In the genomic region with DNA sequence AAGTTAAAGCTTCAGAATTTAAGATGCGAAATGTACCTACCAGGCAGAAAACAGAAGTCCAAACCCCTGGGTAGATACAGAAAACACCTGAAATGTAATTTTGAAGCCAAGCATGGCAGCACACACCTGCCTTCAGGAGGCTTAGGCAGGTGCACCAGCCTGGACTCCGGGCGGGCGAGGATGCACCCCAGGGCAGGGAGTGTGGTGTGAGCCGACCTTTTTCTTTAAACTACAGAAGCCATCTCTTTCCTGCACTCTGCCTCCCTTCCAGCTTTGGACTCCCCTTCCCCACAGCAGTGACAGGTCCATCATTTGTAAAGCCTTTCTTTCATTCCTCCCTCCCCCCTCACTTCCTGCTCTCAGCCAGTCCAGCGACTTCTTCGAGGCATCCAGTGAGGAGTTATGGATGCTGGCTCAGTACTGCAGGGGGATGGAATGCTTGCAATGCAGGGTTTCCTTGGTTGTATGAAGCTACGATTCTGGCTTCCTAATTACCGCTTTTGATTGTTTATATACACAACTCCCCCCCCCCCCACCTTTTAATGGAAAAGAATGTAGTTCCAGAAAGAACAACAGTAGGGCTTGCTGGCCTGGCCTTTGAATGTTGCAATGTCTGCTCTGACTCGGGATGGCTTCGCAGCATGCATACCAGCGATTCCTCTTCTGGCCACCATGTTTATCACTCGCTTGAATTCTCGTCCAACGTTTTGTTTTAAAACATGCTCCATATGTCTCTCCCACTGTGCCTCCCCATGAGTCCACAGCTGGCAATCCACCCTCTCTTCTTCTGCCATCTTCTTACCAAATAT, we compare ENCODE assay signal across 8 mouse cellular contexts. TPM values are rescaled to one million over a fixed set of nuclear protein-coding genes. Genes with fewer than 3 reads are reported as not detected.
DNase-seq lines count a peak whose midpoint lies in the region; ATAC-seq lines count a peak whose summit lies in the region.

No protein-coding gene starts in this region.

- WGBS in forebrain, embryonic 13.5 days = 55% methylated on average over 15 of the region's 15 CpGs

- 0 out of 2 replicates have a peak, but pooled peaks cover 3% of the 10 kb centered on the region for H3K36me3 ChIP-seq in forebrain, embryonic 13.5 days (ENCODE audit: poor library complexity, severe bottlenecking)

- no peaks in the 10 kb centered on the region for H3K9me3 ChIP-seq in forebrain, embryonic 13.5 days (replicated peaks)

- no peak overlapping the region for H3K4me2 ChIP-seq in forebrain, embryonic 13.5 days

- no peak overlapping the region for H3K9ac ChIP-seq in forebrain, embryonic 13.5 days

- H3K27ac ChIP-seq in forebrain, embryonic 13.5 days = no peak overlapping the region

- peak; percentile 19 for DNase-seq in adrenal gland, postnatal 10 days
- DNase-seq in adrenal gland, adult (ENCODE audit: inconsistent age in 2 of 2, low spot score in 1 of 2) = no peak
- peak; percentile 14 to 45 for DNase-seq in layer of hippocampus, adult 18-20 months (ENCODE audit: low spot score in 2 of 2)
- DNase-seq in layer of hippocampus, postnatal 25 days (ENCODE audit: extremely low spot score in 1 of 2, low spot score in 1 of 2) = no peak
- DNase-seq in forelimb bud, embryonic 11.5 days (ENCODE audit: low read depth, low spot score) = peak; percentile 66
- DNase-seq in neural tube, embryonic 10.5 days (ENCODE audit: extremely low spot score, low spot score) = peak; percentile 43
- DNase-seq in testis, postnatal 14 days (ENCODE audit: low spot score) = no peak

- ATAC-seq in forebrain, embryonic 13.5 days = no peak

- no peaks in the 10 kb centered on the region for H3K27me3 ChIP-seq in forebrain, embryonic 13.5 days

- no peak overlapping the region for H3K4me3 ChIP-seq in forebrain, embryonic 13.5 days

- peaks cover 8% of the 10 kb centered on the region; the same call in 1 of the 2 replicates for H3K4me1 ChIP-seq in forebrain, embryonic 13.5 days

RNA-seq across cellular contexts. Expression of a gene that starts 26.5 kb away (rescaled TPM):
- 1 to 10 TPM; 7.5 to 8.2 TPM for total RNA-seq in adrenal gland, postnatal 10 days (2021)
- total RNA-seq in layer of hippocampus, adult 18-20 months (2021) = 1 to 10 TPM; 5.2 to 6.0 TPM
- total RNA-seq in layer of hippocampus, postnatal 25 days (2021) = 1 to 10 TPM; 5.1 to 6.8 TPM
- 9.9 and 10.7 TPM in 2 replicates for polyA plus RNA-seq in forebrain, embryonic 13.5 days (2015; fragmentation: Nextera tagmentation; extraction: Ambion mirVana)

RNA-seq across cellular contexts. Expression of a gene that starts 26.6 kb away (rescaled TPM):
- total RNA-seq in adrenal gland, postnatal 10 days (2021) = 10 to 100 TPM; 33.3 to 37.8 TPM
- total RNA-seq in layer of hippocampus, adult 18-20 months (2021) = 10 to 100 TPM; 33.1 to 37.3 TPM
- 10 to 100 TPM; 34.5 to 41.6 TPM for total RNA-seq in layer of hippocampus, postnatal 25 days (2021)
- 62.6 and 63.9 TPM in 2 replicates for polyA plus RNA-seq in forebrain, embryonic 13.5 days (2015; fragmentation: Nextera tagmentation; extraction: Ambion mirVana)

Comparison
In these comparisons a context has a peak if more than half of its experiments do, and no peak if none do; other contexts are left out.
1. DNase-seq: peak in adrenal gland, postnatal 10 days (single experiment), layer of hippocampus, adult 18-20 months (2 of 2), forelimb bud, embryonic 11.5 days (single experiment) and neural tube, embryonic 10.5 days (single experiment); none in adrenal gland, adult (0 of 2), layer of hippocampus, postnatal 25 days (0 of 2) and testis, postnatal 14 days (single experiment).